21 mouse cellular contexts compared by ENCODE assay signal in genomic region chr1:60199006-60199405, GRCm38 (mm10). TPM values are rescaled to one million over a fixed set of nuclear protein-coding genes. Genes with fewer than 3 reads are reported as not detected.
DNase-seq lines count a peak whose midpoint lies in the region; ATAC-seq and TF ChIP-seq lines count a peak whose summit lies in the region.
"Had no signal": no experiment of that assay in that cellular context is flagged by ENCODE, and none has a peak within 500 bp of the region (broad histone marks: within the 10 kb centered on the region; RNA-seq: fewer than 3 reads in every experiment).

No protein-coding gene starts in this region.

- TF ChIP-seq POLR2A in brain, embryonic 14.5 days (IDR thresholded peaks at IDR 0.05; ENCODE audit: borderline replicate concordance, extremely low read depth, insufficient read depth, insufficient read length, poor library complexity, severe bottlenecking), result no peak

- no peak for TF ChIP-seq CTCF in hindbrain, postnatal 0 days (IDR thresholded peaks at IDR 0.05; ENCODE audit: low read depth)
- TF ChIP-seq CTCF in brain, embryonic 14.5 days (IDR thresholded peaks at IDR 0.05; ENCODE audit: borderline replicate concordance, extremely low read depth, insufficient read depth, insufficient read length), result no peak

- no peak overlapping the region for H3K9ac ChIP-seq in hindbrain, postnatal 0 days (replicated peaks; ENCODE audit: low read length)
- H3K9ac ChIP-seq in hindbrain, embryonic 11.5 days (ENCODE audit: low read depth, low read length), result no peak overlapping the region
- H3K9ac ChIP-seq: embryonic facial prominence, embryonic 13.5 days; forebrain, embryonic 15.5 days; heart, embryonic 15.5 days; hindbrain, embryonic 14.5 days had no signal

- H3K4me2 ChIP-seq in hindbrain, postnatal 0 days (ENCODE audit: low read depth, low read length), result no peak overlapping the region
- H3K4me2 ChIP-seq in hindbrain, embryonic 11.5 days (replicated peaks; ENCODE audit: low read depth, low read length), result no peak overlapping the region
- H3K4me2 ChIP-seq: embryonic facial prominence, embryonic 13.5 days; forebrain, embryonic 15.5 days; heart, embryonic 11.5 days; heart, embryonic 15.5 days; hindbrain, embryonic 14.5 days had no signal

- peaks cover 25% of the 10 kb centered on the region; the same call in 1 of the 2 replicates for H3K36me3 ChIP-seq in hindbrain, postnatal 0 days (ENCODE audit: insufficient read depth, low read length)
- peaks cover 7% of the 10 kb centered on the region for H3K36me3 ChIP-seq in hindbrain, embryonic 11.5 days (ENCODE audit: control insufficient read depth, insufficient read depth, low read length)

- no peak overlapping the region for H3K4me3 ChIP-seq in hindbrain, postnatal 0 days (ENCODE audit: low read length)
- no peak overlapping the region for H3K4me3 ChIP-seq in hindbrain, embryonic 11.5 days (ENCODE audit: low read depth, low read length)
- H3K4me3 ChIP-seq: embryonic facial prominence, embryonic 13.5 days; forebrain, embryonic 15.5 days; heart, adult 2 months; heart, embryonic 15.5 days had no signal

- no peaks in the 10 kb centered on the region for H3K9me3 ChIP-seq in hindbrain, postnatal 0 days (ENCODE audit: low read length)
- H3K9me3 ChIP-seq in hindbrain, embryonic 11.5 days (ENCODE audit: control insufficient read depth, low read length), result no peaks in the 10 kb centered on the region
- H3K9me3 ChIP-seq: embryonic facial prominence, embryonic 13.5 days; forebrain, embryonic 15.5 days; heart, embryonic 15.5 days had no signal

- peak; percentile 5 for DNase-seq in hindbrain, postnatal 0 days (ENCODE audit: low spot score)
- DNase-seq in hindbrain, embryonic 11.5 days (ENCODE audit: low spot score), result no peak
- DNase-seq in lung, postnatal 36 days, result peak; percentile 22
- no peak for DNase-seq in lung, postnatal 14 days
- peak; percentile 28 for DNase-seq in brain, embryonic 14.5 days (ENCODE audit: low read depth)
- no peak for DNase-seq in thymus, adult 18-20 months
- DNase-seq in thymus, postnatal 4 days, result no peak
- DNase-seq: adrenal gland, adult 8-10 months; adrenal gland, postnatal 36 days; cerebellum, adult 11-12 months; cerebellum, adult 9-10 months; cerebellum, postnatal 36 days; gastrocnemius, postnatal 10 days; heart, adult 2 months; heart, postnatal 14 days had no signal

- H3K27me3 ChIP-seq in hindbrain, postnatal 0 days (ENCODE audit: insufficient read depth, low read length), result no peaks in the 10 kb centered on the region
- no peaks in the 10 kb centered on the region for H3K27me3 ChIP-seq in hindbrain, embryonic 11.5 days (ENCODE audit: control insufficient read depth, insufficient read depth, low read length)
- H3K27me3 ChIP-seq: CH12.LX; embryonic facial prominence, embryonic 13.5 days; forebrain, embryonic 15.5 days; heart, embryonic 15.5 days had no signal

- ATAC-seq in hindbrain, postnatal 0 days, result no peak
- ATAC-seq in hindbrain, embryonic 11.5 days (ENCODE audit: low FRiP score), result no peak
- ATAC-seq: forebrain, embryonic 15.5 days had no signal

- no peak overlapping the region for H3K27ac ChIP-seq in hindbrain, postnatal 0 days
- H3K27ac ChIP-seq in hindbrain, embryonic 11.5 days (ENCODE audit: low read depth, low read length), result no peak overlapping the region
- H3K27ac ChIP-seq: embryonic facial prominence, embryonic 13.5 days; forebrain, embryonic 15.5 days; heart, adult 2 months; heart, embryonic 15.5 days; hindbrain, embryonic 14.5 days had no signal

- WGBS in hindbrain, postnatal 0 days, result 58% methylated on average over 4 of the region's 4 CpGs
- WGBS in hindbrain, embryonic 11.5 days, result 85% methylated on average over 4 of the region's 4 CpGs

- H3K4me1 ChIP-seq in hindbrain, postnatal 0 days (ENCODE audit: insufficient read depth, low read length), result no peaks in the 10 kb centered on the region
- H3K4me1 ChIP-seq in hindbrain, embryonic 11.5 days (replicated peaks; ENCODE audit: control insufficient read depth, insufficient read depth, low read length), result no peaks in the 10 kb centered on the region
- H3K4me1 ChIP-seq: embryonic facial prominence, embryonic 13.5 days; heart, embryonic 15.5 days had no signal

RNA-seq across cellular contexts. Expression of gene Nbeal1, which starts 18.6 kb away (rescaled TPM):
- total RNA-seq in hindbrain, postnatal 0 days (2014; rRNA removed), result 16.1 and 25.6 TPM in 2 replicates
- 4.5 and 5.0 TPM in 2 replicates for polyA plus RNA-seq in hindbrain, postnatal 0 days (2015; fragmentation: Nextera tagmentation; extraction: Ambion mirVana)
- polyA plus RNA-seq in hindbrain, embryonic 11.5 days (2014; fragmentation: Nextera tagmentation; extraction: Ambion mirVana), result 7.9 and 10.9 TPM in 2 replicates
- polyA plus RNA-seq in brain, embryonic 14.5 days (2012; rRNA removed), result 7.5 and 8.5 TPM in 2 replicates

Comparison
In these comparisons a context has a peak if more than half of its experiments do, and no peak if none do; other contexts are left out.
1. DNase-seq: peak in hindbrain, postnatal 0 days (single experiment), lung, postnatal 36 days (single experiment) and brain, embryonic 14.5 days (single experiment); none in hindbrain, embryonic 11.5 days (single experiment), lung, postnatal 14 days (single experiment), thymus, adult 18-20 months (0 of 2) and thymus, postnatal 4 days (single experiment).